Mouse (Mus musculus): ENCODE measurements around the gene Pxt1. TPM values are rescaled to one million over a fixed set of nuclear protein-coding genes. Genes with fewer than 3 reads are reported as not detected.
A peak's percentile ranks its signal among the peaks of the same experiment; 100 is the strongest.
"Not testable (repeated sequence)": the region's sequence is repeated elsewhere in the genome, so short reads cannot be mapped to it uniquely, and the experiment has no call there.

Gene Pxt1
- not detected in 2 replicates for polyA plus RNA-seq (2014; fragmentation: Nextera tagmentation; extraction: Ambion mirVana)

GRCm38 (mm10) chr17:28943740-28944139 is at the start of gene Pxt1:
Gene Pxt1, minus strand, starts transcription at chr17:28943840.
- H3K9me3 ChIP-seq (ENCODE audit: control insufficient read depth, low read length), result peaks cover 2% of the 10 kb centered on the region; the same call in 1 of the 2 replicates
- no peaks in the 10 kb centered on the region for H3K4me1 ChIP-seq (ENCODE audit: control insufficient read depth, insufficient read depth, low read length)
- no peaks in the 10 kb centered on the region for H3K36me3 ChIP-seq (ENCODE audit: control insufficient read depth, insufficient read depth, low read length)
- ATAC-seq (ENCODE audit: insufficient number of reproducible peaks, low FRiP score, low TSS enrichment, low read depth) (no peak), DNase-seq (ENCODE audit: low spot score) (no peak)
- no peaks in the 10 kb centered on the region for H3K27me3 ChIP-seq (ENCODE audit: control insufficient read depth, insufficient read depth, low read length)
- 91% methylated on average over 7 of the region's 7 CpGs for WGBS
- no peak within 1 kb of the TSS for H3K9ac ChIP-seq (ENCODE audit: low read length)
- H3K4me2 ChIP-seq (ENCODE audit: low read depth, severe bottlenecking), result no peak within 1 kb of the TSS
- no peak within 1 kb of the TSS for H3K4me3 ChIP-seq (ENCODE audit: low read depth, low read length)
- no peak within 1 kb of the TSS for H3K27ac ChIP-seq (replicated peaks; ENCODE audit: low read depth, low read length)

DNA sequence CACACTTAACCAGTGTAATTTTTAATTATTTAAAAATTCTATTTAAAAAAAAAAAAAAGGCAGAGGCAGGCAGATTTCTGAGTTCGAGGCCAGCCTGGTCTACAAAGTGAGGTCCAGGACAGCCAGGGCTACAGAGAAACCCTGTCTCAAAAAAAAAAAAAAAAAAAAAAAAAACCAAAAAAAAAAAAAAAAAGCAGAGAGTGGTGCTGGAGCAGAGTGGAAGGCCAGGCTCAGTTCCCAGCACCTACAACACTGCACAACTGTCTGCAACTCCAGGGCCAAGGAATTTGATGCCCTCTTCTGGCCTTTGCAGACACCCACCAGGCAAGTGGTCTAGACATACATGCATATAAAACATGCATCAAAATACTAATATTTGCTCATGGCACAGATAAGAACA is 49.4 kb upstream of the Pxt1 start:
- not testable (repeated sequence) for H3K4me3 ChIP-seq (ENCODE audit: low read depth, low read length); ATAC-seq (ENCODE audit: insufficient number of reproducible peaks, low FRiP score, low TSS enrichment, low read depth); H3K9me3 ChIP-seq (ENCODE audit: control insufficient read depth, low read length); H3K4me1 ChIP-seq (ENCODE audit: control insufficient read depth, insufficient read depth, low read length); H3K27ac ChIP-seq (replicated peaks; ENCODE audit: low read depth, low read length); H3K9ac ChIP-seq (ENCODE audit: low read length); DNase-seq (ENCODE audit: low spot score); H3K27me3 ChIP-seq (ENCODE audit: control insufficient read depth, insufficient read depth, low read length); H3K4me2 ChIP-seq (ENCODE audit: low read depth, severe bottlenecking)
- 100% methylated on average over 1 of the region's 1 CpGs for WGBS
- peaks cover 13% of the 10 kb centered on the region for H3K36me3 ChIP-seq (ENCODE audit: control insufficient read depth, insufficient read depth, low read length)

DNA sequence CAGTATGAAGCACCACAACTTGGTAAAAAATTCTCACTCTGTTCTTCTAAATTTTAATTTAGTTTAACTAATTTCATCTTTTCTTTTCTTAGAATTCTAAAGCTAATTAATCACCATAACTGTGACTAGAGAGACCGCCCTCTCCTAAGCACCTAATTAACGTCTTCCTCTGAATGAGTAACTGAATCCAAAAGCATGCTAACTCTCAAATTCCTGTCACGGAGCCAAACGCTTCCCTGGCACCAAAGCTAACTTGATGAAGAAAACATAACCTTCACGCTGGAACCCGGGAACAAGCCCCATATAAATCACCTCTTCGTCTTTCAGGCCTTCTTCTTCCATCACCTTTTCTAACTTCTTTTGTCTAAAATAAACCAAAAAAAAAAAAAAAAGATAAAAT is 48.5 kb upstream of the Pxt1 start:
- Histone ChIP-seq H3K9ac (ENCODE audit: low read length) (no peak overlapping the region), H3K4me3 (ENCODE audit: low read depth, low read length) (no peak overlapping the region), H3K27me3 (ENCODE audit: control insufficient read depth, insufficient read depth, low read length) (no peaks in the 10 kb centered on the region), H3K9me3 (ENCODE audit: control insufficient read depth, low read length) (no peaks in the 10 kb centered on the region), H3K4me1 (ENCODE audit: control insufficient read depth, insufficient read depth, low read length) (no peaks in the 10 kb centered on the region), H3K36me3 (ENCODE audit: control insufficient read depth, insufficient read depth, low read length) (peaks cover 13% of the 10 kb centered on the region), H3K4me2 (ENCODE audit: low read depth, severe bottlenecking) (no peak overlapping the region), H3K27ac (replicated peaks; ENCODE audit: low read depth, low read length) (no peak overlapping the region)
- ATAC-seq (ENCODE audit: insufficient number of reproducible peaks, low FRiP score, low TSS enrichment, low read depth), result no peak
- DNase-seq (ENCODE audit: low spot score), result no peak
- 62% methylated on average over 7 of the region's 7 CpGs for WGBS

GRCm38 (mm10) chr17:28991286-28991685 is 47.6 kb upstream of the Pxt1 start:
- Histone ChIP-seq H3K27ac (replicated peaks; ENCODE audit: low read depth, low read length) (no peak overlapping the region), H3K9ac (ENCODE audit: low read length) (no peak overlapping the region), H3K36me3 (ENCODE audit: control insufficient read depth, insufficient read depth, low read length) (peaks cover 13% of the 10 kb centered on the region), H3K9me3 (ENCODE audit: control insufficient read depth, low read length) (no peaks in the 10 kb centered on the region), H3K4me2 (ENCODE audit: low read depth, severe bottlenecking) (no peak overlapping the region), H3K4me3 (ENCODE audit: low read depth, low read length) (no peak overlapping the region), H3K4me1 (ENCODE audit: control insufficient read depth, insufficient read depth, low read length) (no peaks in the 10 kb centered on the region), H3K27me3 (ENCODE audit: control insufficient read depth, insufficient read depth, low read length) (no peaks in the 10 kb centered on the region)
- 92% methylated on average over 9 of the region's 9 CpGs for WGBS
- ATAC-seq (ENCODE audit: insufficient number of reproducible peaks, low FRiP score, low TSS enrichment, low read depth), result no peak
- no peak for DNase-seq (ENCODE audit: low spot score)

- Histone ChIP-seq H3K27ac (replicated peaks; ENCODE audit: low read depth, low read length) (no peak overlapping the region), H3K4me3 (ENCODE audit: low read depth, low read length) (no peak overlapping the region), H3K9ac (ENCODE audit: low read length) (no peak overlapping the region), H3K27me3 (ENCODE audit: control insufficient read depth, insufficient read depth, low read length) (no peaks in the 10 kb centered on the region), H3K4me1 (ENCODE audit: control insufficient read depth, insufficient read depth, low read length) (no peaks in the 10 kb centered on the region), H3K4me2 (ENCODE audit: low read depth, severe bottlenecking) (no peak overlapping the region), H3K9me3 (ENCODE audit: control insufficient read depth, low read length) (no peaks in the 10 kb centered on the region), H3K36me3 (ENCODE audit: control insufficient read depth, insufficient read depth, low read length) (peaks cover 13% of the 10 kb centered on the region)
- no peak for DNase-seq (ENCODE audit: low spot score)
- 88% methylated on average over 4 of the region's 4 CpGs for WGBS
- ATAC-seq (ENCODE audit: insufficient number of reproducible peaks, low FRiP score, low TSS enrichment, low read depth), result no peak
Measured at GRCm38 (mm10) chr17:28990060-28990459, 46.4 kb upstream of the Pxt1 start.

- H3K4me2 ChIP-seq (ENCODE audit: low read depth, severe bottlenecking), result no peak overlapping the region
- no peak overlapping the region for H3K9ac ChIP-seq (ENCODE audit: low read length)
- ATAC-seq (ENCODE audit: insufficient number of reproducible peaks, low FRiP score, low TSS enrichment, low read depth) (no peak), DNase-seq (ENCODE audit: low spot score) (no peak)
- WGBS, result 84% methylated on average over 3 of the region's 3 CpGs
- no peak overlapping the region for H3K4me3 ChIP-seq (ENCODE audit: low read depth, low read length)
- no peaks in the 10 kb centered on the region for H3K4me1 ChIP-seq (ENCODE audit: control insufficient read depth, insufficient read depth, low read length)
- no peaks in the 10 kb centered on the region for H3K27me3 ChIP-seq (ENCODE audit: control insufficient read depth, insufficient read depth, low read length)
- H3K36me3 ChIP-seq (ENCODE audit: control insufficient read depth, insufficient read depth, low read length), result peaks cover 13% of the 10 kb centered on the region; the same call in 1 of the 2 replicates
- no peak overlapping the region for H3K27ac ChIP-seq (replicated peaks; ENCODE audit: low read depth, low read length)
- no peaks in the 10 kb centered on the region for H3K9me3 ChIP-seq (ENCODE audit: control insufficient read depth, low read length)
Measured at GRCm38 (mm10) chr17:28988996-28989395, 45.4 kb upstream of the Pxt1 start.

DNA sequence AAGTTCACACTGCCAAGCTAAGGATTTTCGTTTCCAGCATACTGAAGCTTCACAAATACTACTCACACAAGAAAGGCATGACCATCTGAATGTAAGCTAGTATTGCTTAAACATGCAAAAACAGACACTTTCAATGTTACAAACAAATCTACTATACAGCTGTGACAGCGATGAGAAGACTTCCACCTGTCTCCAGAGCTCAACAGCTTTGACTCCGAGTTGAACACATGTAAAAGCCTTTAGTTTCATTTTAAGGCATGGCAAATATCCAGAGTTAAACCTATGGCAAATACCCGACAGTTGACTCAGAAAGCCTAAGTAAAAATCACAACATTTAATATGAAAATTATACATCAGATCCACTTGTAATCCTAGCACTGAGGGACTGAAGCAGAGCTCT is 44.7 kb upstream of the Pxt1 start:
- DNase-seq (ENCODE audit: low spot score) (no peak), ATAC-seq (ENCODE audit: insufficient number of reproducible peaks, low FRiP score, low TSS enrichment, low read depth) (no peak)
- WGBS, result 89% methylated on average over 4 of the region's 4 CpGs
- no peak overlapping the region for H3K9ac ChIP-seq (ENCODE audit: low read length)
- H3K27me3 ChIP-seq (ENCODE audit: control insufficient read depth, insufficient read depth, low read length), result no peaks in the 10 kb centered on the region
- no peak overlapping the region for H3K27ac ChIP-seq (replicated peaks; ENCODE audit: low read depth, low read length)
- no peaks in the 10 kb centered on the region for H3K4me1 ChIP-seq (ENCODE audit: control insufficient read depth, insufficient read depth, low read length)
- H3K36me3 ChIP-seq (ENCODE audit: control insufficient read depth, insufficient read depth, low read length), result peaks cover 13% of the 10 kb centered on the region; the same call in 1 of the 2 replicates
- H3K4me2 ChIP-seq (ENCODE audit: low read depth, severe bottlenecking), result no peak overlapping the region
- no peaks in the 10 kb centered on the region for H3K9me3 ChIP-seq (ENCODE audit: control insufficient read depth, low read length)
- H3K4me3 ChIP-seq (ENCODE audit: low read depth, low read length), result no peak overlapping the region

DNA sequence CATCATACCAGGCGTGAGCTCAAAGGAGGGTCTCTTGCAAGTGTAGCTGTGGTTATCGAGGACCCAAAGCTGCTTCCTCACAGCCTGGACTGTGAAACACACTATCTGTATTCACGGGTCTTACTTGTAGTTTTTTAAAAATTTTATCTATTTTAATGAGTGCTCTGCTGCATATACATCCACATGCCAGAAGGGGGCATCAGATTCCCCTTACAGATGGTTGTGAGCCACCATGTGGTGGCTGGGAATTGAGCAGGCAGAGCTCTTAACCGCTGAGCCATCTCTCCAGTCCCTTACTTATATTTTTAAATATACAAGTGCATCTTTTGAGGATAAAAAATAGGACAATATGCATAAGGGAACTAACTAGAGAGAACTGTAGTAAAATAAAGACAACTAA is 44.1 kb upstream of the Pxt1 start:
- H3K4me1 ChIP-seq (ENCODE audit: control insufficient read depth, insufficient read depth, low read length), result no peaks in the 10 kb centered on the region
- H3K36me3 ChIP-seq (ENCODE audit: control insufficient read depth, insufficient read depth, low read length), result peaks cover 13% of the 10 kb centered on the region; the same call in 1 of the 2 replicates
- no peak overlapping the region for H3K4me2 ChIP-seq (ENCODE audit: low read depth, severe bottlenecking)
- peak; percentile 40 for DNase-seq (ENCODE audit: low spot score)
- WGBS, result 84% methylated on average over 4 of the region's 4 CpGs
- ATAC-seq (ENCODE audit: insufficient number of reproducible peaks, low FRiP score, low TSS enrichment, low read depth), result no peak
- no peak overlapping the region for H3K9ac ChIP-seq (ENCODE audit: low read length)
- H3K4me3 ChIP-seq (ENCODE audit: low read depth, low read length), result no peak overlapping the region
- H3K9me3 ChIP-seq (ENCODE audit: control insufficient read depth, low read length), result no peaks in the 10 kb centered on the region
- H3K27ac ChIP-seq (replicated peaks; ENCODE audit: low read depth, low read length), result no peak overlapping the region
- no peaks in the 10 kb centered on the region for H3K27me3 ChIP-seq (ENCODE audit: control insufficient read depth, insufficient read depth, low read length)

- Histone ChIP-seq H3K4me1 (ENCODE audit: control insufficient read depth, insufficient read depth, low read length) (no peaks in the 10 kb centered on the region), H3K9ac (ENCODE audit: low read length) (no peak overlapping the region), H3K27ac (replicated peaks; ENCODE audit: low read depth, low read length) (no peak overlapping the region), H3K4me3 (ENCODE audit: low read depth, low read length) (no peak overlapping the region), H3K36me3 (ENCODE audit: control insufficient read depth, insufficient read depth, low read length) (peaks cover 13% of the 10 kb centered on the region; the same call in 1 of the 2 replicates), H3K9me3 (ENCODE audit: control insufficient read depth, low read length) (no peaks in the 10 kb centered on the region), H3K27me3 (ENCODE audit: control insufficient read depth, insufficient read depth, low read length) (no peaks in the 10 kb centered on the region), H3K4me2 (ENCODE audit: low read depth, severe bottlenecking) (no peak overlapping the region)
- peak; percentile 62 for DNase-seq (ENCODE audit: low spot score)
- no peak for ATAC-seq (ENCODE audit: insufficient number of reproducible peaks, low FRiP score, low TSS enrichment, low read depth)
Measured at GRCm38 (mm10) chr17:28986833-28987232, 43.2 kb upstream of the Pxt1 start.
